Mouse (Mus musculus): ENCODE measurements around the gene Atp8b5. TPM values are rescaled to one million over a fixed set of nuclear protein-coding genes. Genes with fewer than 3 reads are reported as not detected.

The Atp8b5 gene
- total RNA-seq, 2 experiments from 2014 or later, result not detected

- peak; percentile 88 for DNase-seq
- intact Hi-C loops (cut with DNase I), result loop anchor here (2.0 kb wide), 1 partner anchor 37 kb away; no protein-coding TSS in a partner anchor
Observed at GRCm38 (mm10) chr4:43381408-43382154, 114.6 kb downstream of the Atp8b5 start, which contains the start of gene Rusc2. TSS of gene Rusc2 (plus strand) at chr4:43381979.

DNA sequence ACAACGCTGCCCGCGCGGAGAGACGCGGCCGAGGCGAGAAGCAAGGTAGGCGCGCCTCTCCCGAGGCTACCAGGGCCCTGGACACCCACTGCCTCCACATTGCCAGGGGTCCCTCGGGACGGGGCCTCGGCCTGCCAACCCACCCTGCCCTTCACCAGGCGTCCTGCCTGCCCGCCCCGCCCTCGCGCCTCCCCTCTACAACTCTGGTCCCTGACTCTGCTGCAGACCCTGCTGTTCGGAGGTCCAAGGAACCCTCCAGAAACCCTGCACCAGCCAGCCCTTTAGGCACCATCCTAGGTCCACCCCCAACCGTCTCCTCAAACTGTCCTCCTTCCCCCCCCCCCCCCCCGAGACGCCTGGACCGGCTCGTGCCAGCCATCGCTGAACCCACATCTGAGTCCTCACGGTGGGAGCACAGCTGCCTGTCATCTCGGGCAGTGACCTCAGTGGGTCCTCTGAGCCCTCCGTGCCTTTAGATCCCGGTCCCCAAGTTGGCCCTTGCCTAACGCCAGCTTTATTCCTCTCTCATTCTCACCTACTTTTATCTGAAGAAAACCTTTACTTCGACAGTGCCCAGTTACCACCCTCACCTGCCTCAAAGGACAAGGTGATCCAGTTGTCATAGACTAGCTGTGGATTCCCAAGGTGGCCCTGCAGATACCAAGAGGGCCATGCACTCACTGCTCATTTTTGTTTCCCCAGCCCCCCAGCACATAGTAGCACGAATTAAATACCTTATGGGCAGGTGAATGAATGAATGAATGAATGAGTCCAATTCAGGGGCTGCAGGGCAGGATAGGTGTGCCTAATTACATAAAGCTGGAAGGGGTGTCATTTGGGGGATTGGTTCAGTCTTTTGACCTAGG is 115.4 kb downstream of the Atp8b5 start:
- intact Hi-C loops (cut with DNase I), result no loop called here

DNA sequence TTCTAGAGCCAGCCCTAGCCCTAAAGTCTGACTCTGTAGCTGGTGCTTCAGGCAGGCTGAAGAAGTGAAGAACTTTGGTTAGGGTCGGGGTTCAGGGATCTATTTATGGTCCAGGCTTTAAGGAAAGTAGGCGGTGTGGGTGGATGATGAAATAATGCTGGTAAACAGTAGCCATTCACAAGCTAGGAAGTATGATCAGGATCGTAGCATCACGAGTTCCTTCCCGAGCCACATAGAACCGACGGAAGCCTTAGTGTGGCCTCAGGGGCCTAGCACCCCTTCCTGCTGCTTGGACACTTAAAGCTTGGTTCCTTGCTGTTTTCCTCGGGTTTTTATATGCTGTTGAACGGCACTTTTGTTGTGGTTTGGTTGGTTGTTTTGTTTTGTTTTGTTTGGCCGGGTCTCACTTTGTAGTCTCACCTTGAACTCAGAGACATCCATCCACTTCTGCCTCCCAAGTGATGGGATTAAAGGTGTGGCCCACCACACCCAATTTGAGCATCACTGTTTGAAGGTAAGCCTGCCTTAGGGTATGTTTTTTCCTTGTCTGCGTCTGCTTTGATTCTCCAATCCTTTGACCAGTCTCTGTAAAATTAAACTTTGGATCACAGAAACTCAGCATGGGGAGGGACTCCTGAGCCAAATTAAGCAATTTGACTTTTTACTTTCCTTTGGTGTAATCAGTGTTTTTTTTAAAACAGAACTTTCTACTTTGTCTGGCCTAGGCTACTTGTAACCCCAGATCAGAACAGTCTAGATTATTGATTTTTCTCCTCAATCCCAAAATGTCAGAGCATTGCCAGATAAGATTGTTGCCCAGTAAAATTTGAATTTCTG is 116.5 kb downstream of the Atp8b5 start:
- DNase-seq, result no peak
- intact Hi-C loops (cut with DNase I), result no loop called here

More for the DNA sequence above, 115.4 kb downstream of the Atp8b5 start:
- no peak for DNase-seq

DNA sequence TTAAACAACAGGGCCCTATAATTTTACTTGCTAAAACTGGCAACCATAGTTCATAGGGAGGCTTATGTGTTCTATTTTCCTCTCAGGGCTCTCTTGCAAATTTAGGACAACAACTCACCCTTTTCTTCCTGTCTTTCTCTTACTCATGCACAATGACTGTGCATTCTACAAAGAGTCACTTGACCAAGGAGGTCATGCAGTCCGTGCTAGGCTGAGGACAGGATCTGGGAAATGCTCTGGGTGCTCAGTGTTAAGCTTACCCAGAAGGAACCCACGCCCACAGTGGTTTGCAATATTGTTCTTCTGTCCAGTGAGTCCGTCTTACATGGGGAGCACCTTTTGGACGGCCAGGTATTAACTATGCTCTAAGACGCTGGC is 117.1 kb downstream of the Atp8b5 start:
- intact Hi-C loops (cut with DNase I), result no loop called here
- no peak for DNase-seq

DNA sequence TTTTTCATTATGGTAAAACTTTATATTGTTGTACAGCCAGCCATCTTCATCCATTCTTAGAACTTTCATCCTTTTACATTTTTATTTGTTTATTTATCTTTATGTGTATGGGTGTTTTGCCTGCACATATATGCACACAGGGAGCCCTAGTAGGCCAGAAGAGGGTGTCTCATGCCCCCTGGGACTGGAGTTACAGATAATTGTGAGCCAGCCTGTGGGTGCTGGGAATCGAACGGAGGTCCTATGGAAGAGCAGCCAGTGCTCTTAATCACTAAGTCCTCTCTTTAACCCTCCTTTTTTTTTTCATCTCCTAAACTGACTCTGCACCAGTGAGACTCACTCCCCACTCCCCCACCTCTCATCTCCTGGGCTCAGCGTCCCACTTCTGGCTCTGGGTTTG is 117.6 kb downstream of the Atp8b5 start:
- no peak for DNase-seq
- intact Hi-C loops (cut with DNase I), result no loop called here

- intact Hi-C loops (cut with DNase I), result no loop called here
- no peak for DNase-seq
Observed at GRCm38 (mm10) chr4:43386932-43387331, 120.0 kb downstream of the Atp8b5 start.

- intact Hi-C loops (cut with DNase I), result no loop called here
- no peak for DNase-seq
Observed at GRCm38 (mm10) chr4:43389390-43389789, 122.4 kb downstream of the Atp8b5 start.

DNA sequence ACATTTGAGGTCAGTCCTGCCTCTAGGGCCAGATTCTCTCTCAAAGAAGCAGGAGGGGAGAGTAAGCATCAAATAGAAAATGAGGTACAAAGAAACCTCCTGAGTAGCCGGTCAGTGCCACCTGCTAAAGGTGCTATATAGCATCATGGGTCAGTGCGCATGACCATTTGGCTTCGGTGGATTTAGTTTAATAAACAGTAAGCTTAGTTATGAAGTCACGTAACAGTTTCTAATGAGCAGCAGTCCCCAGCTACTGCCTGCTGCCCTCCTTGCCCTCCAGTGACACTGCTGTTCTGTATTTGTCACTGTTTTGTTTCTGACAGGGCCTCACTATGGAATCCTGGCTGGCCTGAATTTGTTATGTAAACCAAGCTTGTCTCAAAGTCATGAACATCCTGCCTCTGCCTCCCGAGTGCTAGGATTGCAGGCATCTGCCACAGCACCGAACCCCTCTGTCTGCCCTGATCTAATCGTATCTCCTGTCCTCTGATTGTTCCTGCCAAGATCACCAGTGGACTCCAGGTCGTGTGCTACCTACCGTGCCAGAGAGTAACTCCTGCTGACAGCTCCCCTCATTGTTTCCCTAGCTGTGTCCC is 123.0 kb downstream of the Atp8b5 start:
- DNase-seq, result no peak

GRCm38 (mm10) chr4:43391521-43392050 is 124.6 kb downstream of the Atp8b5 start:
- no peak for DNase-seq
- intact Hi-C loops (cut with DNase I), result no loop called here

More for the DNA sequence above, 123.0 kb downstream of the Atp8b5 start:
- intact Hi-C loops (cut with DNase I), result no loop called here

- peak; percentile 71 to 79 for DNase-seq
- intact Hi-C loops (cut with DNase I), result no loop called here
Observed at GRCm38 (mm10) chr4:43394345-43394891, 127.5 kb downstream of the Atp8b5 start.

DNA sequence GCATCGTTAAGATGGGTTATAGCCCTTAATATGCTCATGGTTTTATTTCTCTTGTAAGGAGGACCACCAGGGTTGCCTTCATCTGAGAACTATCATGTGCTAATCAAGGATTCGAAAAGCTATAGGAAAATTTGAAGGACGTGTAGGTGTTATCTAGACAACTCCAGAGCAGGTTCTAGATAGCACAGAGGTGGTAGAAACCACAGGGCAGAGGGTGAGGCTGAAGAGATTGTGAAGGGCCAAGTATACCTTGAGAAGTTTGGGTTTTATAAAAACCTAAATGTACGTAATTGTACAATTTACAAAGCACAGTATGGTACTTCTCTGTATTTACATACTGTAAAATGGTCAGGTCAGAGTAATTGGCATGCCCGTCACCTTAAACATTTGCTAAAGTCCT is 128.2 kb downstream of the Atp8b5 start:
- DNase-seq, result no peak
- intact Hi-C loops (cut with DNase I), result no loop called here

- DNase-seq, result no peak
Observed at GRCm38 (mm10) chr4:43395836-43396235, 128.9 kb downstream of the Atp8b5 start.

GRCm38 (mm10) chr4:43396381-43396780 is 129.4 kb downstream of the Atp8b5 start:
- no peak for DNase-seq
- intact Hi-C loops (cut with DNase I), result no loop called here

More at GRCm38 (mm10) chr4:43395836-43396235, 128.9 kb downstream of the Atp8b5 start:
- intact Hi-C loops (cut with DNase I), result no loop called here

- no peak for DNase-seq
- intact Hi-C loops (cut with DNase I), result no loop called here
Observed at GRCm38 (mm10) chr4:43398014-43398413, 131.1 kb downstream of the Atp8b5 start.

- intact Hi-C loops (cut with DNase I), result no loop called here
- DNase-seq, result peak; percentile 61 to 63
Observed at GRCm38 (mm10) chr4:43398829-43399331, 131.9 kb downstream of the Atp8b5 start.

GRCm38 (mm10) chr4:43399391-43400131 is 132.6 kb downstream of the Atp8b5 start:
- intact Hi-C loops (cut with DNase I), result no loop called here
- DNase-seq, result peak in 1 of 2 experiments; percentile 52

GRCm38 (mm10) chr4:43400976-43401375 is 134.0 kb downstream of the Atp8b5 start:
- DNase-seq, result no peak
- intact Hi-C loops (cut with DNase I), result no loop called here

GRCm38 (mm10) chr4:43401486-43401885 is 134.5 kb downstream of the Atp8b5 start:
- intact Hi-C loops (cut with DNase I), result no loop called here
- no peak for DNase-seq

DNA sequence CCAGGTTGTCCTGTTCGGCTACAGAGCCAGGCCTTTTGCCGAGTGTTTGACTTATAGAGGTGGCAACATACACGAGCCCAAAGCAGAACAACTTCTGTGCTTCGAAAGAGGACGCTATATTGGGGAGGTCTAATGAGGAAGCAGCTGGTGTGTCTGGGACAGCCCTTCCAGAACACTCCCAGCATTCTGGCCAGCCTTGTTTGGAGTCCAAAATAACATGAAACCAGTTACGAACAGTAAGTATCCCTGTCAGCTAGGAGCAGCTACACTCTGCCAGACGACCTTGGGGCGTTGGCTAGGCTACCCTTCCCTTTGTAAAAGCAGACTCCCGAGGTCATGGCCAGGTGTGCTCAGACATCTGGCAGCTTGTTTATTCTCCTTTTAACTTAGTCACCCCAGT is 135.3 kb downstream of the Atp8b5 start:
- intact Hi-C loops (cut with DNase I), result no loop called here
- DNase-seq, result no peak
